Mouse (Mus musculus) olfactory bulb, adult 2 months (tissue): ENCODE results near the gene Pnma1. TPM values are rescaled to one million over a fixed set of nuclear protein-coding genes. Genes with fewer than 3 reads are reported as not detected.

Experiments
- H3K27ac ChIP-seq: fragments of 200-500 bp; 2 replicates; pipeline ENCODE4 v1.5.1; 2012; ENCODE audit warnings: low read depth, low read length; ENCODE audit not compliant: insufficient read depth
- H3K4me1 ChIP-seq: fragments of 200-500 bp; 2 replicates; pipeline ENCODE4 v1.6.1; 2012; ENCODE audit warnings: low read length; ENCODE audit not compliant: control insufficient read depth, insufficient read depth
- H3K4me3 ChIP-seq: fragments of 200-500 bp; 2 replicates; pipeline ENCODE4 v1.5.1; 2012; ENCODE audit warnings: mild to moderate bottlenecking, low read depth, low read length, moderate library complexity; ENCODE audit not compliant: insufficient read depth
- CTCF ChIP-seq: fragments of 200-500 bp; IDR thresholded peaks from 2 replicates; pipeline ENCODE4 v1.5.1; 2012; ENCODE audit warnings: low read depth, mild to moderate bottlenecking, low read length, moderate library complexity; ENCODE audit not compliant: insufficient read depth
- POLR2A ChIP-seq: fragments of 200-500 bp; IDR thresholded peaks from 2 replicates; pipeline ENCODE4 v1.6.1; 2012; ENCODE audit warnings: mild to moderate bottlenecking, low read depth, low read length, moderate library complexity; ENCODE audit not compliant: insufficient read depth
- WGBS: fragments of 180-500 bp; shearing (Covaris S2); methylation state at CpG from one replicate; pipeline ENCODE4 v1.1.7; 2018; 5-methylcytosine and 5-hydroxymethylcytosine counted together
- polyA plus RNA-seq: library from polyadenylated mRNA; stranded (reverse); fragments of >200 nt; gene quantifications from 2 replicates; pipeline ENCODE4 v1.2.4, GENCODE M21; 2012; ENCODE audit warnings: low replicate concordance; ENCODE audit not compliant: missing spikeins, insufficient read depth, insufficient read length

The Pnma1 gene
- polyA plus RNA-seq, 1 experiment: not detected

- WGBS: 67% methylated on average over 9 of the region's 9 CpGs
- H3K4me3 ChIP-seq: no peak overlapping the region
- TF ChIP-seq CTCF: no peak
- TF ChIP-seq POLR2A: no peak
- H3K4me1 ChIP-seq: peaks cover 43% of the 10 kb centered on the region
- no peak overlapping the region for H3K27ac ChIP-seq
These were observed 26.0 kb upstream of the Pnma1 start for GRCm38 (mm10) chr12:84174190-84174811.

GRCm38 (mm10) chr12:84173309-84173915 is 25.1 kb upstream of the Pnma1 start:
- WGBS: 92% methylated on average over 13 of the region's 13 CpGs
- H3K4me1 ChIP-seq: peaks cover 36% of the 10 kb centered on the region
- no peak for TF ChIP-seq POLR2A
- no peak for TF ChIP-seq CTCF
- no peak overlapping the region for H3K4me3 ChIP-seq
- H3K27ac ChIP-seq: no peak overlapping the region

GRCm38 (mm10) chr12:84172862-84173261 is 24.6 kb upstream of the Pnma1 start:
- peaks cover 35% of the 10 kb centered on the region for H3K4me1 ChIP-seq
- H3K4me3 ChIP-seq: no peak overlapping the region
- TF ChIP-seq POLR2A (no peak), CTCF (no peak)
- H3K27ac ChIP-seq: no peak overlapping the region
- 84% methylated on average over 17 of the region's 17 CpGs for WGBS

- Histone ChIP-seq H3K27ac (no peak overlapping the region), H3K4me3 (no peak overlapping the region), H3K4me1 (peaks cover 30% of the 10 kb centered on the region)
- no peak for TF ChIP-seq CTCF
- TF ChIP-seq POLR2A: no peak
- WGBS: 91% methylated on average over 3 of the region's 3 CpGs
These were observed 23.9 kb upstream of the Pnma1 start for GRCm38 (mm10) chr12:84172216-84172615.

- peaks cover 20% of the 10 kb centered on the region for H3K4me1 ChIP-seq
- TF ChIP-seq CTCF (no peak), POLR2A (no peak)
- no peak overlapping the region for H3K27ac ChIP-seq
- WGBS: 84% methylated on average over 10 of the region's 10 CpGs
- H3K4me3 ChIP-seq: no peak overlapping the region
These were observed 22.3 kb upstream of the Pnma1 start for GRCm38 (mm10) chr12:84170610-84171009.

- TF ChIP-seq POLR2A (no peak), CTCF (no peak)
- WGBS: 46% methylated on average over 8 of the region's 8 CpGs
- no peak overlapping the region for H3K4me3 ChIP-seq
- H3K27ac ChIP-seq: no peak overlapping the region
- H3K4me1 ChIP-seq: peaks cover 15% of the 10 kb centered on the region
These were observed 17.5 kb upstream of the Pnma1 start for GRCm38 (mm10) chr12:84165631-84166373.

GRCm38 (mm10) chr12:84163586-84164110 is 15.4 kb upstream of the Pnma1 start:
- no peak overlapping the region for H3K27ac ChIP-seq
- H3K4me1 ChIP-seq: peaks cover 15% of the 10 kb centered on the region
- no peak for TF ChIP-seq CTCF
- no peak for TF ChIP-seq POLR2A
- WGBS: 73% methylated on average over 11 of the region's 11 CpGs
- H3K4me3 ChIP-seq: no peak overlapping the region

- no peak overlapping the region for H3K4me3 ChIP-seq
- TF ChIP-seq POLR2A: no peak
- TF ChIP-seq CTCF: no peak
- peaks cover 15% of the 10 kb centered on the region for H3K4me1 ChIP-seq
- 84% methylated on average over 9 of the region's 9 CpGs for WGBS
- no peak overlapping the region for H3K27ac ChIP-seq
These were observed 14.8 kb upstream of the Pnma1 start for GRCm38 (mm10) chr12:84163133-84163532.

- H3K27ac ChIP-seq: no peak overlapping the region
- 74% methylated on average over 14 of the region's 14 CpGs for WGBS
- H3K4me3 ChIP-seq: no peak overlapping the region
- peaks cover 15% of the 10 kb centered on the region for H3K4me1 ChIP-seq
- TF ChIP-seq CTCF (no peak; the same call in 1 of the 2 replicates), POLR2A (no peak)
These were observed 13.5 kb upstream of the Pnma1 start for GRCm38 (mm10) chr12:84161616-84162433.
